Mouse (Mus musculus) embryonic facial prominence, embryonic 11.5 days (tissue): ENCODE measurements around the gene Fer. TPM values are rescaled to one million over a fixed set of nuclear protein-coding genes. Genes with fewer than 3 reads are reported as not detected.

Source experiments
- ATAC-seq: fragments of 200-750 bp; cut with Nextera tagmentation; replicated peaks from 2 replicates; pipeline ENCODE4 v1.8.0; 2017; ENCODE audit warnings: low read depth; ENCODE audit not compliant: insufficient number of reproducible peaks, low FRiP score, low TSS enrichment
- DNase-seq: peaks from one replicate; pipeline ENCODE4 v3.0.0-alpha.2; 2015; ENCODE audit warnings: low spot score
- H3K27ac ChIP-seq: fragments of 300-500 bp; sonication (generic); replicated peaks from 2 replicates; pipeline ENCODE4 v1.5.1; 2014; ENCODE audit warnings: mild to moderate bottlenecking, low read depth, low read length, control low read depth
- H3K27me3 ChIP-seq: fragments of 300-500 bp; sonication (generic); 2 replicates; pipeline ENCODE4 v1.6.1; 2014; ENCODE audit warnings: mild to moderate bottlenecking, low read length, moderate library complexity, mixed read lengths; ENCODE audit not compliant: control insufficient read depth, insufficient read depth
- H3K36me3 ChIP-seq: fragments of 300-500 bp; sonication (generic); replicated peaks from 2 replicates; pipeline ENCODE4 v1.6.1; 2014; ENCODE audit warnings: low read depth, mild to moderate bottlenecking, low read length, moderate library complexity, mixed read lengths; ENCODE audit not compliant: control insufficient read depth, insufficient read depth
- H3K4me1 ChIP-seq: fragments of 300-500 bp; sonication (generic); 2 replicates; pipeline ENCODE4 v1.6.1; 2014; ENCODE audit warnings: low read length, mixed read lengths; ENCODE audit not compliant: control insufficient read depth, insufficient read depth
- H3K4me2 ChIP-seq: fragments of 300-500 bp; sonication (generic); 2 replicates; pipeline ENCODE4 v1.6.1; 2014; ENCODE audit warnings: low read depth, mild to moderate bottlenecking, control low read depth, low read length, moderate library complexity
- H3K4me3 ChIP-seq: fragments of 300-500 bp; sonication (generic); 2 replicates; pipeline ENCODE4 v1.5.1; 2014; ENCODE audit warnings: low read depth, low read length, control low read depth
- H3K9ac ChIP-seq: fragments of 300-500 bp; sonication (generic); replicated peaks from 2 replicates; pipeline ENCODE4 v1.6.1; 2014; ENCODE audit warnings: mild to moderate bottlenecking, control low read depth, low read length
- H3K9me3 ChIP-seq: fragments of 300-500 bp; sonication (generic); replicated peaks from 2 replicates; pipeline ENCODE4 v1.6.1; 2016; ENCODE audit warnings: mild to moderate bottlenecking, low read length, inconsistent platforms, mixed read lengths; ENCODE audit not compliant: control insufficient read depth
- WGBS: fragments of 180-500 bp; shearing (Covaris S2); extraction: QIAGEN DNeasy Blood & Tissue Kit; methylation state at CpG from one replicate; pipeline ENCODE4 v1.1.7; 2014; 5-methylcytosine and 5-hydroxymethylcytosine counted together
- polyA plus RNA-seq: library from polyadenylated mRNA; unstranded; fragments of >200 nt; fragmentation: Nextera tagmentation; extraction: Ambion mirVana; gene quantifications from 2 replicates; pipeline ENCODE4 v1.2.1, GENCODE M21; 2014

Fer gene
- polyA plus RNA-seq, 1 experiment from 2014 or later = 34.6 TPM

- no peak overlapping the region for H3K27ac ChIP-seq
- H3K27me3 ChIP-seq = no peaks in the 10 kb centered on the region
- H3K9ac ChIP-seq = no peak overlapping the region
- no peak overlapping the region for H3K4me2 ChIP-seq
- H3K36me3 ChIP-seq = no peaks in the 10 kb centered on the region
- H3K4me1 ChIP-seq = no peaks in the 10 kb centered on the region
- 82% methylated on average over 2 of the region's 2 CpGs for WGBS
- ATAC-seq (no peak), DNase-seq (no peak)
- H3K4me3 ChIP-seq = no peak overlapping the region
- no peaks in the 10 kb centered on the region for H3K9me3 ChIP-seq
Observed at GRCm38 (mm10) chr17:64172474-64172873, 309.6 kb downstream of the Fer start.

GRCm38 (mm10) chr17:64180546-64180945 lies 317.7 kb downstream of the Fer start:
- no peaks in the 10 kb centered on the region for H3K4me1 ChIP-seq
- no peak overlapping the region for H3K4me2 ChIP-seq
- no peak for ATAC-seq
- no peak overlapping the region for H3K4me3 ChIP-seq
- H3K27me3 ChIP-seq = no peaks in the 10 kb centered on the region
- DNase-seq = no peak
- no peak overlapping the region for H3K9ac ChIP-seq
- 84% methylated on average over 5 of the region's 5 CpGs for WGBS
- no peaks in the 10 kb centered on the region for H3K9me3 ChIP-seq
- H3K27ac ChIP-seq = no peak overlapping the region
- no peaks in the 10 kb centered on the region for H3K36me3 ChIP-seq

- H3K9me3 ChIP-seq = no peaks in the 10 kb centered on the region
- H3K27me3 ChIP-seq = no peaks in the 10 kb centered on the region
- ATAC-seq (no peak), DNase-seq (no peak)
- no peak overlapping the region for H3K9ac ChIP-seq
- H3K4me1 ChIP-seq = no peaks in the 10 kb centered on the region
- H3K36me3 ChIP-seq = no peaks in the 10 kb centered on the region
- 45% methylated on average over 3 of the region's 3 CpGs for WGBS
- H3K4me3 ChIP-seq = no peak overlapping the region
- no peak overlapping the region for H3K27ac ChIP-seq
- H3K4me2 ChIP-seq = no peak overlapping the region
Observed at GRCm38 (mm10) chr17:64181291-64181690, 318.4 kb downstream of the Fer start.

- H3K4me3 ChIP-seq = no peak overlapping the region
- WGBS = 88% methylated on average over 3 of the region's 3 CpGs
Observed at GRCm38 (mm10) chr17:64182599-64182998, 319.7 kb downstream of the Fer start.

GRCm38 (mm10) chr17:64183196-64183595 lies 320.3 kb downstream of the Fer start:
- no peak overlapping the region for H3K27ac ChIP-seq
- WGBS = 68% methylated on average over 5 of the region's 5 CpGs
- H3K9me3 ChIP-seq = no peaks in the 10 kb centered on the region
- H3K27me3 ChIP-seq = no peaks in the 10 kb centered on the region
- H3K4me3 ChIP-seq = no peak overlapping the region
- no peak for ATAC-seq
- no peak overlapping the region for H3K4me2 ChIP-seq
- DNase-seq = no peak
- H3K4me1 ChIP-seq = no peaks in the 10 kb centered on the region
- H3K9ac ChIP-seq = no peak overlapping the region
- H3K36me3 ChIP-seq = no peaks in the 10 kb centered on the region

More at GRCm38 (mm10) chr17:64182599-64182998, 319.7 kb downstream of the Fer start:
- no peak for DNase-seq
- Histone ChIP-seq H3K4me2 (no peak overlapping the region), H3K27ac (no peak overlapping the region), H3K27me3 (no peaks in the 10 kb centered on the region), H3K9me3 (no peaks in the 10 kb centered on the region), H3K9ac (no peak overlapping the region), H3K4me1 (no peaks in the 10 kb centered on the region), H3K36me3 (no peaks in the 10 kb centered on the region)
- ATAC-seq = no peak

Other genes starting within 250 kb of the Fer start
- 2.9 and 4.1 TPM in 2 replicates for gene A930002H24Rik, start 729 bp downstream of the Fer start, polyA plus RNA-seq